Comparison of ENCODE assay signal across 8 mouse cellular contexts in genomic region chrX:135886234-135886585, GRCm38 (mm10). TPM values are rescaled to one million over a fixed set of nuclear protein-coding genes. Genes with fewer than 3 reads are reported as not detected.
A peak's percentile ranks its signal among the peaks of the same experiment; 100 is the strongest.
DNase-seq lines count a peak whose midpoint lies in the region; ATAC-seq lines count a peak whose summit lies in the region.

No protein-coding gene starts in this region.

- H3K4me2 ChIP-seq in intestine, embryonic 15.5 days (replicated peaks), result peak overlapping the region; percentile 59
- peak overlapping the region; percentile 72 for H3K4me2 ChIP-seq in liver, embryonic 12.5 days
- H3K4me2 ChIP-seq in neural tube, embryonic 14.5 days (ENCODE audit: low read depth, low read length), result peak overlapping the region; percentile 48

- peak overlapping the region; percentile 68 for H3K27ac ChIP-seq in intestine, embryonic 15.5 days
- H3K27ac ChIP-seq in liver, embryonic 12.5 days, result peak overlapping the region; percentile 30; the same call in 1 of the 2 replicates
- H3K27ac ChIP-seq in neural tube, embryonic 14.5 days (ENCODE audit: low read depth, low read length), result peak overlapping the region; percentile 82

- H3K4me3 ChIP-seq in intestine, embryonic 15.5 days (replicated peaks), result peak overlapping the region; percentile 60
- H3K4me3 ChIP-seq in liver, embryonic 12.5 days, result peak overlapping the region; percentile 66
- peak overlapping the region; percentile 61 for H3K4me3 ChIP-seq in neural tube, embryonic 14.5 days (ENCODE audit: low read depth, low read length)

- no peaks in the 10 kb centered on the region for H3K4me1 ChIP-seq in intestine, embryonic 15.5 days (replicated peaks)
- no peaks in the 10 kb centered on the region for H3K4me1 ChIP-seq in liver, embryonic 12.5 days
- no peaks in the 10 kb centered on the region for H3K4me1 ChIP-seq in neural tube, embryonic 14.5 days (ENCODE audit: control insufficient read depth, insufficient read depth, low read length)

- DNase-seq in urinary bladder, postnatal 14 days (ENCODE audit: low spot score), result peak; percentile 11
- no peak for DNase-seq in urinary bladder, postnatal 10 days (ENCODE audit: low spot score)
- peak; percentile 47 for DNase-seq in cerebellum, adult 11-12 months
- DNase-seq in forelimb bud, embryonic 11.5 days (ENCODE audit: low read depth, low spot score), result peak; percentile 17
- no peak for DNase-seq in Muller cell, postnatal 12 days (ENCODE audit: inconsistent ontology term)

- H3K36me3 ChIP-seq in intestine, embryonic 15.5 days, result no peaks in the 10 kb centered on the region
- peaks cover 6% of the 10 kb centered on the region; the same call in 1 of the 2 replicates for H3K36me3 ChIP-seq in liver, embryonic 12.5 days
- peaks cover 4% of the 10 kb centered on the region for H3K36me3 ChIP-seq in neural tube, embryonic 14.5 days (ENCODE audit: control insufficient read depth, insufficient read depth, low read length)

- ATAC-seq in intestine, embryonic 15.5 days, result no peak
- ATAC-seq in liver, embryonic 12.5 days, result peak; percentile 50
- ATAC-seq in neural tube, embryonic 14.5 days (ENCODE audit: low read depth), result no peak; the same call in 1 of the 2 replicates

- H3K9me3 ChIP-seq in intestine, embryonic 15.5 days, result no peaks in the 10 kb centered on the region
- no peaks in the 10 kb centered on the region for H3K9me3 ChIP-seq in liver, embryonic 12.5 days (replicated peaks)
- no peaks in the 10 kb centered on the region for H3K9me3 ChIP-seq in neural tube, embryonic 14.5 days (ENCODE audit: control insufficient read depth, low read length)

- H3K9ac ChIP-seq in intestine, embryonic 15.5 days, result peak overlapping the region; percentile 68
- peak overlapping the region; percentile 72 for H3K9ac ChIP-seq in liver, embryonic 12.5 days
- peak overlapping the region; percentile 74 for H3K9ac ChIP-seq in neural tube, embryonic 14.5 days (replicated peaks; ENCODE audit: low read depth, low read length)

- WGBS in intestine, embryonic 15.5 days, result 13% methylated on average over 10 of the region's 11 CpGs
- whole genome bisulfite sequencing in liver, embryonic 12.5 days (ENCODE audit: insufficient replicate concordance), result 15% methylated on average over 10 of the region's 11 CpGs
- 19% methylated on average over 11 of the region's 11 CpGs for WGBS in neural tube, embryonic 14.5 days

- H3K27me3 ChIP-seq in intestine, embryonic 15.5 days (replicated peaks), result no peaks in the 10 kb centered on the region
- no peaks in the 10 kb centered on the region for H3K27me3 ChIP-seq in liver, embryonic 12.5 days (replicated peaks)
- no peaks in the 10 kb centered on the region for H3K27me3 ChIP-seq in neural tube, embryonic 14.5 days (ENCODE audit: control insufficient read depth, insufficient read depth, low read length)

RNA-seq across cellular contexts. Expression of gene Gprasp2, which starts 47.4 kb away (rescaled TPM):
- 17.9 and 18.9 TPM in 2 replicates for polyA plus RNA-seq in intestine, embryonic 15.5 days (2015; fragmentation: Nextera tagmentation; extraction: Ambion mirVana)
- polyA plus RNA-seq in liver, embryonic 12.5 days (2016; fragmentation: Nextera tagmentation; extraction: Ambion mirVana), result 3.4 and 4.5 TPM in 2 replicates
- 183 and 196 TPM in 2 replicates for polyA plus RNA-seq in neural tube, embryonic 14.5 days (2014; fragmentation: Nextera tagmentation; extraction: Ambion mirVana)

Comparison
In these comparisons a context has a peak if more than half of its experiments do, and no peak if none do; other contexts are left out.
1. DNase-seq: peak in urinary bladder, postnatal 14 days (single experiment), cerebellum, adult 11-12 months (single experiment) and forelimb bud, embryonic 11.5 days (single experiment); none in urinary bladder, postnatal 10 days (single experiment) and Muller cell, postnatal 12 days (single experiment).
2. H3K27ac ChIP-seq: peak in every context shown above with its lines; median percentile 82 in neural tube, embryonic 14.5 days; 68 in intestine, embryonic 15.5 days; 30 in liver, embryonic 12.5 days.
3. Peak in every context shown above with its lines, with median percentiles within 50 percentile points of each other: H3K4me2 ChIP-seq, H3K4me3 ChIP-seq and H3K9ac ChIP-seq.